Mouse (Mus musculus) intestine, embryonic 16.5 days (tissue): ENCODE results near the gene Tgif1. TPM values are rescaled to one million over a fixed set of nuclear protein-coding genes. Genes with fewer than 3 reads are reported as not detected.

Source experiments
- ATAC-seq: fragments of 200-750 bp; cut with Nextera tagmentation; 2 replicates; pipeline ENCODE4 v1.8.0; 2017; ENCODE audit warnings: moderate TSS enrichment, moderate library complexity
- H3K27ac ChIP-seq: fragments of 300-500 bp; sonication (generic); 2 replicates; pipeline ENCODE4 v1.5.1; 2014; ENCODE audit warnings: mild to moderate bottlenecking, low read length
- H3K27me3 ChIP-seq: fragments of 300-500 bp; sonication (generic); replicated peaks from 2 replicates; pipeline ENCODE4 v1.6.1; 2014; ENCODE audit warnings: low read length, control low read depth, mixed read lengths; ENCODE audit not compliant: control insufficient read depth, insufficient read depth
- H3K36me3 ChIP-seq: fragments of 300-500 bp; sonication (generic); 2 replicates; pipeline ENCODE4 v1.6.1; 2014; ENCODE audit warnings: low read length, control low read depth; ENCODE audit not compliant: control insufficient read depth, insufficient read depth
- H3K4me1 ChIP-seq: fragments of 300-500 bp; sonication (generic); 2 replicates; pipeline ENCODE4 v1.6.1; 2014; ENCODE audit warnings: low read length, control low read depth, mixed read lengths; ENCODE audit not compliant: control insufficient read depth, insufficient read depth
- H3K4me2 ChIP-seq: fragments of 300-500 bp; sonication (generic); 2 replicates; pipeline ENCODE4 v1.6.1; 2014; ENCODE audit warnings: low read depth, low read length, control low read depth
- H3K4me3 ChIP-seq: fragments of 300-500 bp; sonication (generic); 2 replicates; pipeline ENCODE4 v1.5.1; 2014; ENCODE audit warnings: mild to moderate bottlenecking, low read length
- H3K9ac ChIP-seq: fragments of 300-500 bp; sonication (generic); 2 replicates; pipeline ENCODE4 v1.6.1; 2014; ENCODE audit warnings: low read depth, low read length
- H3K9me3 ChIP-seq: fragments of 300-500 bp; sonication (generic); 2 replicates; pipeline ENCODE4 v1.6.1; 2016; ENCODE audit warnings: low read length, control low read depth; ENCODE audit not compliant: control insufficient read depth
- WGBS: fragments of 180-500 bp; shearing (Covaris S2); extraction: QIAGEN DNeasy Blood & Tissue Kit; methylation state at CpG from one replicate; pipeline ENCODE4 v1.1.7; 2014; 5-methylcytosine and 5-hydroxymethylcytosine counted together
- polyA plus RNA-seq: library from polyadenylated mRNA; unstranded; fragments of >200 nt; fragmentation: Nextera tagmentation; extraction: Ambion mirVana; gene quantifications from 2 replicates; pipeline ENCODE4 v1.2.1, GENCODE M21; 2015

The Tgif1 gene
- polyA plus RNA-seq, 1 experiment from 2014 or later = 43.5 TPM

DNA sequence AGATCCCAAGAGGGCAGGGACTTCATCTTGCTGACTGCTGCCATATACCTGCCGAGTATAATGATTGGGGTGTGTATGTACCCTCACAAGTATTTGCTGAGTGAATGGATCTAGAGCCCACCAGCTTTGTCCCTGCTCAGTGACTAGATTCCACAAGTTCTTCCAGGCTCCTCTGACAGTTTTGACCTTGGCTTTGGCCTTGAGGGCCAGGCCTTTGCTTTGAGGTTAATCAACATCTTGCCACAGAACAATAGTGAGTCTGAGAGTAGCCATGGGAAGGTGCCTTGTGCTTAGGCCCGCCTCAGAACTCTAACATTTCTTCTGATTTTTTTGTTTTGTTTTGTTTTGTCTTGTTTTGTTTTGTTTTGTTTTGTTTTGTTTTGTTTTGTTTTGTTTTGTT lies 46.7 kb downstream of the Tgif1 start:
- Histone ChIP-seq H3K27ac (no peak overlapping the region), H3K4me1 (no peaks in the 10 kb centered on the region), H3K4me2 (no peak overlapping the region), H3K4me3 (no peak overlapping the region), H3K27me3 (no peaks in the 10 kb centered on the region), H3K9me3 (no peaks in the 10 kb centered on the region), H3K36me3 (no peaks in the 10 kb centered on the region), H3K9ac (no peak overlapping the region)
- WGBS = 85% methylated on average over 2 of the region's 2 CpGs
- ATAC-seq = no peak

- no peak overlapping the region for H3K27ac ChIP-seq
- H3K36me3 ChIP-seq = no peaks in the 10 kb centered on the region
- H3K9ac ChIP-seq = no peak overlapping the region
- 94% methylated on average over 9 of the region's 9 CpGs for WGBS
- H3K4me2 ChIP-seq = no peak overlapping the region
- H3K9me3 ChIP-seq = no peaks in the 10 kb centered on the region
- ATAC-seq = no peak
- no peak overlapping the region for H3K4me3 ChIP-seq
- no peaks in the 10 kb centered on the region for H3K4me1 ChIP-seq
- H3K27me3 ChIP-seq = no peaks in the 10 kb centered on the region
Measured at GRCm38 (mm10) chr17:70805866-70806265, 47.5 kb downstream of the Tgif1 start.

GRCm38 (mm10) chr17:70802022-70802421 lies 51.3 kb downstream of the Tgif1 start:
- H3K27ac ChIP-seq = no peak overlapping the region
- ATAC-seq = no peak
- H3K4me2 ChIP-seq = no peak overlapping the region
- H3K36me3 ChIP-seq = no peaks in the 10 kb centered on the region
- H3K4me3 ChIP-seq = no peak overlapping the region
- no peak overlapping the region for H3K9ac ChIP-seq
- no peaks in the 10 kb centered on the region for H3K4me1 ChIP-seq
- no peaks in the 10 kb centered on the region for H3K9me3 ChIP-seq
- H3K27me3 ChIP-seq = no peaks in the 10 kb centered on the region
- 81% methylated on average over 14 of the region's 14 CpGs for WGBS

GRCm38 (mm10) chr17:70799266-70799665 lies 54.1 kb downstream of the Tgif1 start:
- no peaks in the 10 kb centered on the region for H3K36me3 ChIP-seq
- no peaks in the 10 kb centered on the region for H3K9me3 ChIP-seq
- no peak overlapping the region for H3K9ac ChIP-seq
- ATAC-seq = no peak
- WGBS = 71% methylated on average over 4 of the region's 4 CpGs
- H3K27ac ChIP-seq = no peak overlapping the region
- H3K27me3 ChIP-seq = no peaks in the 10 kb centered on the region
- peaks cover 6% of the 10 kb centered on the region; the same call in 1 of the 2 replicates for H3K4me1 ChIP-seq
- no peak overlapping the region for H3K4me3 ChIP-seq
- H3K4me2 ChIP-seq = no peak overlapping the region

- no peak for ATAC-seq
- H3K27me3 ChIP-seq = no peaks in the 10 kb centered on the region
- WGBS = 85% methylated on average over 1 of the region's 1 CpGs
Measured at GRCm38 (mm10) chr17:70797773-70798045, 55.6 kb downstream of the Tgif1 start.

GRCm38 (mm10) chr17:70796940-70797772 lies 56.2 kb downstream of the Tgif1 start:
- Histone ChIP-seq H3K4me3 (no peak overlapping the region), H3K4me1 (peaks cover 11% of the 10 kb centered on the region; the same call in 1 of the 2 replicates), H3K36me3 (no peaks in the 10 kb centered on the region), H3K27ac (no peak overlapping the region), H3K9me3 (no peaks in the 10 kb centered on the region), H3K4me2 (no peak overlapping the region), H3K9ac (no peak overlapping the region), H3K27me3 (no peaks in the 10 kb centered on the region)
- 65% methylated on average over 8 of the region's 8 CpGs for WGBS
- no peak for ATAC-seq

More at GRCm38 (mm10) chr17:70797773-70798045, 55.6 kb downstream of the Tgif1 start:
- no peaks in the 10 kb centered on the region for H3K9me3 ChIP-seq
- no peak overlapping the region for H3K4me3 ChIP-seq
- peaks cover 11% of the 10 kb centered on the region; the same call in 1 of the 2 replicates for H3K4me1 ChIP-seq
- no peaks in the 10 kb centered on the region for H3K36me3 ChIP-seq
- H3K27ac ChIP-seq = no peak overlapping the region
- no peak overlapping the region for H3K4me2 ChIP-seq
- H3K9ac ChIP-seq = no peak overlapping the region

- ATAC-seq = no peak
- Histone ChIP-seq H3K27me3 (no peaks in the 10 kb centered on the region), H3K9ac (no peak overlapping the region), H3K4me3 (no peak overlapping the region), H3K27ac (no peak overlapping the region), H3K4me2 (no peak overlapping the region), H3K9me3 (no peaks in the 10 kb centered on the region), H3K4me1 (peaks cover 11% of the 10 kb centered on the region; the same call in 1 of the 2 replicates), H3K36me3 (no peaks in the 10 kb centered on the region)
- 67% methylated on average over 4 of the region's 4 CpGs for WGBS
Measured at GRCm38 (mm10) chr17:70795196-70795595, 58.1 kb downstream of the Tgif1 start.

GRCm38 (mm10) chr17:70794722-70795121 lies 58.6 kb downstream of the Tgif1 start:
- H3K9me3 ChIP-seq = no peaks in the 10 kb centered on the region
- peaks cover 11% of the 10 kb centered on the region; the same call in 1 of the 2 replicates for H3K4me1 ChIP-seq
- no peaks in the 10 kb centered on the region for H3K36me3 ChIP-seq
- H3K9ac ChIP-seq = no peak overlapping the region
- WGBS = 42% methylated on average over 6 of the region's 6 CpGs
- 0 out of 2 replicates have a peak overlapping the region, but pooled peaks have one; percentile 16 for H3K27ac ChIP-seq
- no peak overlapping the region for H3K4me3 ChIP-seq
- peak overlapping the region; percentile 26; the same call in 1 of the 2 replicates for H3K4me2 ChIP-seq
- peak; percentile 34 for ATAC-seq
- no peaks in the 10 kb centered on the region for H3K27me3 ChIP-seq

DNA sequence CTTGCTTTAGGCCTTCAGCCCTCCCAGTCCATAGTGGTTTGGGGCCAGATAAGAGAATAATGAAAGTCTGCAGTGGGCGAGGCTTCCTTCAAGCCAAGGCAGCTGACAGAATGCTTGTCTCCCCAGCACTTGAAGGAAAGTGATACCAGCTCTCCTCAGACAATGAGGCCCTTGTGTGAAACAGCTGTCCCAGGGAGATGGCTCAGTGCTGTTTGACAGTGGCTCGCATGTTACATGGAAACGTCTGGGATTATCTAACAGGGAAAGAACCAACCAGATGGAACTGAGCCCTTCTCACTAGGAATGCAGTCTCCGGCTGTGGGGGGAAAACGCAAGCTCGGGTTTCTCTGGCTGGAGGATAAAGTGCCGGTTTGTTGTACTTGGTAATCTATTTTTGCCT lies 59.1 kb downstream of the Tgif1 start:
- no peaks in the 10 kb centered on the region for H3K9me3 ChIP-seq
- H3K27ac ChIP-seq = 0 out of 2 replicates have a peak overlapping the region, but pooled peaks have one; percentile 16
- H3K27me3 ChIP-seq = no peaks in the 10 kb centered on the region
- H3K4me1 ChIP-seq = peaks cover 11% of the 10 kb centered on the region; the same call in 1 of the 2 replicates
- peak overlapping the region; percentile 26; the same call in 1 of the 2 replicates for H3K4me2 ChIP-seq
- peak; percentile 85 for ATAC-seq
- WGBS = 7% methylated on average over 7 of the region's 7 CpGs
- H3K9ac ChIP-seq = no peak overlapping the region
- no peak overlapping the region for H3K4me3 ChIP-seq
- no peaks in the 10 kb centered on the region for H3K36me3 ChIP-seq
